Mouse (Mus musculus): Measurements from ENCODE around the gene Tmem170b. TPM values are rescaled to one million over a fixed set of nuclear protein-coding genes. Genes with fewer than 3 reads are reported as not detected.
A peak's percentile ranks its signal among the peaks of the same experiment; 100 is the strongest.

Gene Tmem170b
- total and polyA plus RNA-seq, 2 experiments from 2014 or later: 33.2 to 39.3 TPM

DNA sequence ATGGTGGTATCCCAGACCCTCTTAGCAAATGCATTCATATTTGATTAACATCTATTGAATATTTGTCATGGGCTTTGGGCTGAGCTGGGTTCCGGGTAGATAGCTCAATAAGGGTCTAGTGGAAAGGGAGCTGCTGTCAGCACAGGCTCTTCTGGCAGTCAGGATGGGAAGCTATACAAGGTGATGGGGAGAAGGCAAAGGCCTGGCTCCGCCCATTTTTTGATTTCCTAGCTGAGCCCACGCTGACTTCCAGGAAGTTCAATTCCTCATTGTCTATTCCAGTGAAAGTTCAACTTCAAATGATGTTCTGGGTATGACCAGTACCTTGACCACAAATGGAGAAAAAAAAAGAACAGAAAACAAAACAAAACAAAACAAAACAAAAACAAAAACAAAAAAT, 69.8 kb downstream of the Tmem170b start:
- no peaks in the 10 kb centered on the region for H3K27me3 ChIP-seq (ENCODE audit: insufficient read depth, low read length)
- ATAC-seq (ENCODE audit: low FRiP score): no peak
- no peak for DNase-seq (ENCODE audit: low spot score)
- no peak overlapping the region for H3K9ac ChIP-seq (replicated peaks; ENCODE audit: low read length, poor library complexity, severe bottlenecking)
- H3K9me3 ChIP-seq (ENCODE audit: low read length): no peaks in the 10 kb centered on the region
- H3K4me2 ChIP-seq (ENCODE audit: low read depth, low read length, poor library complexity, severe bottlenecking): no peak overlapping the region
- no peaks in the 10 kb centered on the region for H3K4me1 ChIP-seq (ENCODE audit: insufficient read depth, low read length)
- no peak overlapping the region for H3K27ac ChIP-seq (ENCODE audit: low read depth, low read length)
- H3K4me3 ChIP-seq (ENCODE audit: low read depth, low read length): no peak overlapping the region
- no peak for TF ChIP-seq CTCF (IDR thresholded peaks at IDR 0.05)
- H3K36me3 ChIP-seq (ENCODE audit: insufficient read depth, low read length): no peaks in the 10 kb centered on the region
- 95% methylated on average over 3 of the region's 3 CpGs for WGBS

DNA sequence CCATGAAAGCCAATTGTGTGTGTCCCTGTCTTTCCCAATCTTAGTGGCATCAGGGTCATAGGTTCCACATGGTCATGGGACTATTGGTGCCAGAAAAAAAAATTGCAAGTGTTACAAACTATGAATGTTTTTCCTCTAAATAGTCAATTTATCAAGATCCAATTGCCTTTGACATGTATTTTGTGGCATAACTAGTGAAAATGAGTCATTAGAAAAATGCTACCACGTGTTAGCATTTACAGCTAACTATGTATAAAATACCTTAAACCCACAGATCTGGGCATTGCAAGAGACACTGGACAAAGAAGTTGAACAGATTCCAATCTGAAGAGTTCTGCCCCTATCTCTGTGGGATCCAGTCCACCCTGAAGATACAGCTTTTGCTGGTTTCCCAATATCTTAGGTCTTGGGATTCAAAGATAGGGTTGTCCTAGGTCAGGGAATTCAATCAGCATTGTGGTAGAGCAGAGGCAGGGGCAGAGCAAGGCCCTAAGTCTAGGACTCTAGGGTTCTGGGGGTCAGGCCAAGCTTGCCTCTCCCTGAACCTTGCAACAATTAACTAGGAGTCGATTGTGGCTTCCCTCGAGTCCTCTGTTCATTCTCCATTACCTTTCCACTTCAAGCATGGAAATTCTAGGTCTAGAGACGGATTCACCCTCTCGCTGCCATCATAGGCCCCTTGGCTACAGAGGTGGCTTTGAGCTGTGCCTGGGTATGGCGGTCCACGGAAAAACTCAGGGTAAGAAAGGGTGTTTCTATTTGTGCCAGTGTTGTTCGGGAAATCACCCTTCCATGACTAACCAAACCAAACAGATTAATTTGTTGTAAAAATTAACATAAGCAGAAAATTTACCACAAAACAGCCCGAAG, 70.5 kb downstream of the Tmem170b start:
- 75% methylated on average over 9 of the region's 9 CpGs for WGBS
- no peak for ATAC-seq (ENCODE audit: low FRiP score)
- H3K36me3 ChIP-seq (ENCODE audit: insufficient read depth, low read length): no peaks in the 10 kb centered on the region
- H3K9ac ChIP-seq (replicated peaks; ENCODE audit: low read length, poor library complexity, severe bottlenecking): no peak overlapping the region
- no peak overlapping the region for H3K4me3 ChIP-seq (ENCODE audit: low read depth, low read length)
- no peak overlapping the region for H3K4me2 ChIP-seq (ENCODE audit: low read depth, low read length, poor library complexity, severe bottlenecking)
- no peak overlapping the region for H3K27ac ChIP-seq (ENCODE audit: low read depth, low read length)
- TF ChIP-seq CTCF (IDR thresholded peaks at IDR 0.05): no peak
- no peaks in the 10 kb centered on the region for H3K9me3 ChIP-seq (ENCODE audit: low read length)
- no peak for DNase-seq (ENCODE audit: low spot score)
- no peaks in the 10 kb centered on the region for H3K4me1 ChIP-seq (ENCODE audit: insufficient read depth, low read length)
- no peaks in the 10 kb centered on the region for H3K27me3 ChIP-seq (ENCODE audit: insufficient read depth, low read length)

DNA sequence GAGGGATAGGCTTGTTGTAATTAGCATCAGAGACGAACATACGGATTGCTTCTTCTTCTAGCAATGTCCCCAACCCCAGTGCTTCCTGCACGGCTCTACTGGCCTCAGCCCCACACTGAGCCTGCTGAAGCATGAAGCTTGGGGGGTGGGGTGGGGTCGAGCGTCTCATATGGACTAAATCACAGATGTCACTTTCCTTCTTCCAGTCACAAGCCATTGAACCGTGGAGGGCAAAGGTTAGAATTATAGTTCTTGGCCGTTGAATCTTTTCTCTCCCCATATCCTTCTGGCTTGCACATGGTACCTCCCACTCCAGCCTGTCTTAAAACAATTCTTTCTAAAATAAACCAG, 71.1 kb downstream of the Tmem170b start:
- H3K27ac ChIP-seq (ENCODE audit: low read depth, low read length): no peak overlapping the region
- no peak overlapping the region for H3K4me2 ChIP-seq (ENCODE audit: low read depth, low read length, poor library complexity, severe bottlenecking)
- 33% methylated on average over 7 of the region's 7 CpGs for WGBS
- DNase-seq (ENCODE audit: low spot score) (peak; percentile 5), ATAC-seq (ENCODE audit: low FRiP score) (no peak)
- no peak for TF ChIP-seq CTCF (IDR thresholded peaks at IDR 0.05)
- H3K4me1 ChIP-seq (ENCODE audit: insufficient read depth, low read length): no peaks in the 10 kb centered on the region
- no peak overlapping the region for H3K9ac ChIP-seq (replicated peaks; ENCODE audit: low read length, poor library complexity, severe bottlenecking)
- no peak overlapping the region for H3K4me3 ChIP-seq (ENCODE audit: low read depth, low read length)
- no peaks in the 10 kb centered on the region for H3K27me3 ChIP-seq (ENCODE audit: insufficient read depth, low read length)
- no peaks in the 10 kb centered on the region for H3K9me3 ChIP-seq (ENCODE audit: low read length)
- no peaks in the 10 kb centered on the region for H3K36me3 ChIP-seq (ENCODE audit: insufficient read depth, low read length)

DNA sequence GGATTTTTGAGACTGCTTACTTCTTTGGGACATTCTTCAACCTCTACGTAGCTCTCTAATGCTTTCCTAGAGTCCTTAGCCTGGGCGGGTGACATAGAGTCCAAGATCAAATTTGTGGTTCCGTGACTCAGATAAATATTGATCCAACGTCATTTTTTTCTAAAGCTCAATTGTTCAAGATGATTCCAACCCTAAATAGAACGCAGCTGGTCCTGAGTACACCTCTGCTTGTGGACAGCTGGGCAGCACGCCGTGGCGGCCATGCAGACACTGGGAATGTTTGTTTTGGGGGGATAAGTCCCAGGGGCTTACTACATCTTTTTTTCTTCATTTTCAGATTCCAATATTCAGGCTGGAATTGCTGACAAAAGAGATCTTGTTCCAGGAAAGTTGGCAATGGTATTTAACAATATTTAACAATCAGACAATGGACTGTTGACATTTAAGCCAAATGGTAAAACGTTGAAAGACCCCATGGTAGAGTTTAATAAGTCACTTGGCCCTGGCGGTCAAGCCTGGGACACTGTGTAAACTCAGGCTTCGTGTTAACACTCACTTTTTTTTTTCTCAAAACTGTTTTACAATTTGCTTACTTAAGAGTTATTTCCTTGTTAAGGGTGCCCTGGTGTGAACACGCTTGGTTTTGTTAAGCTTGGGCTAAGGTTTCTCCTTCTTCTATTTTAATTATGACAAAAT, 75.3 kb downstream of the Tmem170b start:
- Histone ChIP-seq H3K27ac (ENCODE audit: low read depth, low read length) (no peak overlapping the region), H3K27me3 (ENCODE audit: insufficient read depth, low read length) (no peaks in the 10 kb centered on the region), H3K36me3 (ENCODE audit: insufficient read depth, low read length) (no peaks in the 10 kb centered on the region), H3K4me1 (ENCODE audit: insufficient read depth, low read length) (no peaks in the 10 kb centered on the region), H3K9me3 (ENCODE audit: low read length) (no peaks in the 10 kb centered on the region), H3K9ac (replicated peaks; ENCODE audit: low read length, poor library complexity, severe bottlenecking) (no peak overlapping the region), H3K4me2 (ENCODE audit: low read depth, low read length, poor library complexity, severe bottlenecking) (no peak overlapping the region), H3K4me3 (ENCODE audit: low read depth, low read length) (no peak overlapping the region)
- ATAC-seq (ENCODE audit: low FRiP score) (no peak), DNase-seq (ENCODE audit: low spot score) (no peak)
- no peak for TF ChIP-seq CTCF (IDR thresholded peaks at IDR 0.05)
- WGBS: 77% methylated on average over 12 of the region's 12 CpGs

DNA sequence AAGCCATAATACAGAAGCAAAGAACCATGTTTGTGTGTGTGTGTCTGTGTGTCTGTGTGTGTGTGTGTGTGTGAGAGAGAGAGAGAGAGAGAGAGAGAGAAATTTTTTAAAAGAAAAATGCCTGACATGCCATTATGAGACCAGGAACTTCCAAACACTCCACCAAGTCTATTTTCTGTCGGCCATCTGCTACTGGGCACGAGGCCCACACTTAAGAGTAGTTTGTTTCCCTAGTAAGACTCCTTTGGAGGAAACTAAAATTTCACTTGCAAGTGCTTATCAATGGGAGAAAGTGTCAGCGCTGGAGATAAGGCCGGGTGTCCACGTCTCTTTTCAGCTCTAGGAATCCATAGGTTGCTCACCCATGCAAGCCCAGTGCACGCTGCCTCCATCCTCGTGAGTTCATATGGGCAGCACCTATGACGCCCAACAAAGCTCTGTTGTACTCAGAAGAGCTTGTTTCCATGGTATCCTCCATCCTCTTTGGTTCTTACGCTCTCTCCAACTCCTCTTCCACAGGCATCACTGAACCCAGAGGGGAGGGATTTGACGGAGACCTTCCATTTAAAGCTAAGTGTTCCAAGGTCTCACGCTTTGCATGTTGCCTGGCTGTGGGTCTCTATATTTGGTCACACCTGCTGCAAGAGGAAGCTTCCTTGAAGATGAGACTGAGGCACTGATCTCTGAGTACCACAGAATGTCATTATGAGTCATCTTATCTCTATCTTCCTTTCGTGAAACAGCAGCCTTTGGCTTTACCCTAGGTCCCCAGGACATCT, 76.8 kb downstream of the Tmem170b start:
- H3K27ac ChIP-seq (ENCODE audit: low read depth, low read length): no peak overlapping the region
- TF ChIP-seq CTCF (IDR thresholded peaks at IDR 0.05): no peak
- no peaks in the 10 kb centered on the region for H3K4me1 ChIP-seq (ENCODE audit: insufficient read depth, low read length)

More for the DNA sequence above, 76.8 kb downstream of the Tmem170b start:
- WGBS: 91% methylated on average over 12 of the region's 12 CpGs
- Histone ChIP-seq H3K9me3 (ENCODE audit: low read length) (no peaks in the 10 kb centered on the region), H3K27me3 (ENCODE audit: insufficient read depth, low read length) (no peaks in the 10 kb centered on the region), H3K36me3 (ENCODE audit: insufficient read depth, low read length) (no peaks in the 10 kb centered on the region), H3K4me3 (ENCODE audit: low read depth, low read length) (no peak overlapping the region), H3K4me2 (ENCODE audit: low read depth, low read length, poor library complexity, severe bottlenecking) (no peak overlapping the region), H3K9ac (replicated peaks; ENCODE audit: low read length, poor library complexity, severe bottlenecking) (no peak overlapping the region)
- no peak for DNase-seq (ENCODE audit: low spot score)
- ATAC-seq (ENCODE audit: low FRiP score): no peak
